Mouse (Mus musculus): ENCODE data around the gene Foxd2.

The Foxd2 gene

DNA sequence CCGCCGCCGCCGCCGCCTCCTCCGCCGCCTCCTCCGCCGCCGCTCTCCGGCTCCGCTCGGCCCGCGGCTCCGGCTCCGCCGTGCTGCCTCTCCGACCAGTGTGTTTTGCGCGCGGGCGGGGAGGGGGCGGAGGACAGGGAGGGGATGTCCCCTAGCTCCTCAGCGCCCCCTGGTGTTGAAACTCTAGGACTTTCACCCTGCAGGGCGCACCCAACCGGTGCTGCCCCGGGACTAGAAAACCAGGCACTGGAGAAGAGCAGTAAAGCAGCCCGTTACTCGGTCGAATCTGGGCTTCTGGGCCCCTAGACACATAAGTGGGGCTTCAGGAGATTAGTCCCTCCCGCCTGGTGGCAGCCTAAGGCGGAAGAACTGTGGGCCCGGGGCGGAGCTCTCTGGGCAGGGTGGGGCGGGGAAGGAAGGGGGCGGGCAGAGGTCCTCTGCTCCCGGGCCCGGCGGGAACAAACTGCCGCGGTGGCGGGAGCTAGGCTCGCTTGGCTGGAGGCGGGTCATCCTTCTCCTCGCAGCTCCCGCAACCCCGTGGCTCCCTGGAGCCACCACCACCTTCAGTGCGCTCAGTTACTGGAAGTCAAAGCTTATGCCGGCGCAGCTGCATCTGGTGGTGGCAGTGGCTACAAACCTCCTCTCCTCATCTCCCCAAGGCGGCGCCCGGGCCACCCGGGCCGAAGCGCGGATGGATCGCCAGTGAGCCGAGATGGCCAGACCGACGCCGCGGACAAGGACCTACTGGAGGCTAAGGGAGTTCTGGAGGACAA is at the start of gene Foxd2:
Foxd2 (minus strand) TSS at position 45 of the 773 bp plus-strand sequence.
- DNase-seq (ENCODE audit: low spot score): peak; percentile 72

DNA sequence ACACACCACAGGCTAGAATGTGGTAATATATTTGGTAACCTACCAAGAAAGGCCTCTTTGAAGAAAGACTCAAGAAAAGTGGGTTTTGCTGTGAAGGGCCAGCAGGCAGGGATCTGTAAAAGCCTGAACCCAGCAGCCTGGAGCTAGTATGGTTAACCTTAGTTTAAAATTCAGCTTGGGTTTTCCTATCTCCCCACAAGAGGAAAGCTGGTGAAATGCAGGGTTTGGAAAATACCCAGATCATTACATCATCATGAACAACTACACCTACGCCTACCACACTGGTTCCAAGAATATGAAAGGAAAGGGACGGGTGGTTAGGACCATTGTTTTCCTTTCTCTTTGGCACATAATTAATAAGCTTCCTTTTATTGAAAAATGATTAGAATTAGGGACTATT is 49.6 kb upstream of the Foxd2 start:
- no peak for DNase-seq (ENCODE audit: low spot score)

DNA sequence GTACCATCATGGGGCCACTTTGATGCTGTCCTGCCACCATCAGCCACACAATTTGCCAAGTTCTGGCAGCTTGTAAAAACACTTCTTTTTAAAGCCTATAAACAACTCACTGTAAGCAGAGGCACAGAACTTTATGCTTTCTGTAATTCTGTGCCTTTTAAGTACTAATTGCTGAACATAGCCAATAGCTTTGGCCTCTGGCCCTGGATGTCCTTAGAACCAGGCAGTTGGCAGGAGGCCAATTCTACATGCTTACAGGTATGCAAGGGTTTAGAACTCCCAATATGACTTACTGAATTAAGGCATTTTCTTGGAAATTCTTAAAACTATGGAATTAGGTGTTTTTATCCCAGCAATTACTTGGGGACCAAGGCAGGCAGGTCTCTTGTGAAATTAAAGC is 48.7 kb upstream of the Foxd2 start:
- DNase-seq (ENCODE audit: low spot score): no peak

DNA sequence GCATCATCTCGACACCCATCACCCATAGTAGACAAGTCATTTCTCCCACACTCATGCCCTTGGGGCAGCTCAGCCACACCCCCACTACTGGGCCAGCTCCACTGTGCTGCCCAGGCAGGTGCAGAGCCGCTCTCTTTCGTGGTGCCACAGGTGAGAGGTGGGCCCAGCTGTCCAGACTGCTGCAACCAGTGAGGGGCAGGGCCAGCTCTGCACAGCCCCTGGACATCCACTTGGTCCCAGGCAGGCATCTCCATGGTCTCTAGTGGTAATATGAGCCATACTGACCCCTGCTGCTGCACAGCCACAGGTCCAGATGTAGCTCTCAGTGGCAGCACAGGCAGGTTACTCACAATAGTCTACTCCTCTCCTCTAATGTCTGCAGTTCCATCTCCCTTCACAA is 44.5 kb upstream of the Foxd2 start:
- no peak for DNase-seq (ENCODE audit: low spot score)

DNA sequence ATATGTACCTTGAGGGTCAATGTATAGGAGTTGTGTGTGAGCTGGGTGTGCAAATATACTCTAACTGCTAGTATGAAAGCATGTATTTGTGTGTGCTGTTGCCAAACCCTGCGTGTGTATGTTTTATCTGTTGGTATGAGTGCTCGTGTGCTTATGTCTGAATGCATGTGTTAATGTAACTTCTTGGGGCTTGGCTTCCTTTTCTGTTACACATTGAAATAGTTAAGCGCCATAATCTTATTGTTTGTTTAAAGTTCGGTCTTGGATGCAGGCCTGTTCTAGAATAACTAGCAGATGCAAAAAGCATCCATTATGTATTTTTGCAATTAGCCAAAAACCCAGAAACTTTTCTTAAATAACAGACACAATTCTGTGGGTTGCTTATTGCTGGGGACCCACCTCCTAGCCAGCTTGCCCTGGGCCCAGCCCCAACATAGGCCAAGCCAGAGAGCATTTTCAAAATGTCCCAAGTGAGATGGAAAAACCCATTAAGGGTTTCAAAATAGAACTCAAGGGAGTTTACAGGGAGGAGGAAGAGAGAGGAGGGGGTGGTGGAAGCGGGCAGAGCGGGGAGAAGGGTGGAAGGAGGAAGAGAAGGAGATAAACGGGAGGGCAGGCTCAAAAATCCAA is 39.3 kb upstream of the Foxd2 start:
- DNase-seq (ENCODE audit: low spot score): no peak

DNA sequence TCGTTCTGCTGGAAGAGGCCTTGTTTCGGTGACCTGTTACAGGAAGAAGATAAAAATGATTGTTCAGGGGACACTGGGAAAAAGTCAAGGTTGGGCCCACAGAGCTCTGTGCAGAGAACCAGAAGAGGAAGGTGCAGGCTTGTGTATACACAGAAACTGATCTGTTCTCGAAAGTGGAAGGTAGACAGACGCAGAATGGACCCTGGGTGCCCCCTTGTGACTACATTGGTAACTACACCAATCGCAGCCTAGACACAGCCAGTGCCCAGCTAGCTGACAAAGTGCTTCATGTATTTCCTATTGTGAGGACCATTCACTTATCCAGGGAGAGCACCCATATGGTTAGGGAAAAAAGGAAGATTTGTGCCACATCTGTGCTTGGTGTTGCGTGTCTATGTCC is 38.7 kb upstream of the Foxd2 start:
- DNase-seq (ENCODE audit: low spot score): peak; percentile 40

DNA sequence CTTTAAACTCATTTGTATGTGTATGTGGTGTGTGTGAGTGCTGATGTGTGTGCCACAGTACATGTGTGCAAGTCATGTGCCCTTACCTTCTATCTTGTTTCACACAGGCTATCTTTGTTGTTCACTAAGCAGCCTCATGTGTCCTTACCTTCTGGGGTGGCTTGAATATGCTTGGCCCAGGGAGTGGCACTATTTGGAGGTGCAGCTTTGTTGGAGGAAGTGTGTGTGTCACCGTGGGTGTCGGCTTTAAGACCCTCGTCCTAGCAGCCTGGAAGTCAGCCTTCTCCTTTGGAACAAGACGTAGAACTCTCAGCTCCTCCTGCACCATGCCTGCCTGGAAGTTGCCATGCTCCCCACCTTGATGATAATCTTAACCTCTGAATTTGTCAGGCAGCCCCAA is 37.7 kb upstream of the Foxd2 start:
- DNase-seq (ENCODE audit: low spot score): no peak

DNA sequence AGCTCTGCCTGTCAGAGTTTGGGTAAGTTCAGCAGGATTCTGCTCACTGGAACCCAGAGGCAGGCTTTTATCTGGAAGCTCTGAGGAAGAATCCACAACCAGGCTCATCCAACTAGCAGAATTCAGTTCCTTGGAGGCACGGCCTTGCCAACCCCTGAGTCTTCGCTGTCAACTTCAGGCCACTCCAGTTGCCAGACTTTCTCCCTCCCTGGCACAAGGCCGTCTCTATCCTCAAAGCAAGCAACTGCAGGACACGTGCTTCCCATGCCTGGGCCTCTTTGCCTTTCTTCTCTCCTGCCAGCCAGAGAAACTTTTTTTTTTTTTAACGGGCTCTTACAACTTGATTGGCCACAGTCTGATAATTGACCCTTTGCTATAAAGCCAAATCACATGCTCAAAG is 36.3 kb upstream of the Foxd2 start:
- DNase-seq (ENCODE audit: low spot score): no peak

DNA sequence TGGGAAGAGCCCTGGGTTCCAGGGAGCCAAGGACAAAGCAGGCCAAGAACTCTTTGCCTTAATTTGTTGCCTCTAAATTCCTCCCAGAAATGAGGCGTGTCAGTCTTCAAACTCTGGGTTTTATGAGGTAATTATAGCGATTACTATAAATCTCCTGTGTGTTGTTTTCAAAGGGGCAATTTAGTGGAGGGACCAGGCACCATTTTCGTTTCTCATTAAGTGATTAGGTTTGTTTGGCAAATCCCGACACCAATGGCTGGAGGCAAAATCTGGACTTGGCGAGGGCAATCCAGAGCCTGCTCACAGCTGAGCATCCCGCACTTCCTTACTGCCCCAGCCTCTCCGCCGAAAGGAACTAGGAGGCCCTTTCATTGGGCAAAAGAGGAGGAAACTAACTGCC is 33.9 kb upstream of the Foxd2 start:
- DNase-seq (ENCODE audit: low spot score): no peak

DNA sequence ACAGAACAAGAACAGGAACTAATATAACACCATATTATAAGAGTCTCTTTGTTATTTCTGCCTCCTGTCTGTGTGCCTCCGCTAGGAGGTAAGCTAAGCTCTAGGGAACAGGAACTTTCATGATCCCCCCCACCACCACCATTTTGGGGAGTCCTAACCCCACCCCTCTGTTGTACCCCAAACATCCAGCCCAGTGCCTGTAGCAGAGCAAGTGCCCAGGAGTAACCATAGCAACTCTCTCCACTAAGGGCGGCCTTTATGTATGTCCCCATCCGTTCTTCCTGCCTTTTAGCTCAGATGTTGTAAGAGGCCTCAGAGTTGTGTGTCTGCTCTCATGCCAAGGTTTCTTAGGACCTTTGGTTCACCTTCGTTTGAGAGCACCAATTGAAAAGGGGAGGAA is 33.4 kb upstream of the Foxd2 start:
- no peak for DNase-seq (ENCODE audit: low spot score)

DNA sequence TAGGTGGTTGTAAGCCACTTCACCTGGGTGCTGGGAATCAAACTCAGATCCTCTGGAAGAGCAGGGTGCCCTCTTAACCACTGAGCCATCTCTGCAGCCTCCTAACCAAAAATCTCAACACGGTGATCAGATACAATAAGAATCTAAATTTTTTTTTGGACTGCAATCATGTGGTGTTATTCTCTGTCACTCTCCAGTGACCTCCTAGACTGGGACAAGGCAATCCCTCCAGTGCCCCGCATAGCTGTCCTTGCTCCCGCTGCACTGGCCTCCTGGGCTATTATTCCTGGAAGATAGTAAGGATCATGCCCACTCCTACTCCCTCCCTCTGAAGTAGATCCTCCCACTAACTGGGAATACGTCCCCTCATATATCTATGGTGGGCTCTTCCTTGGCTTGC is 32.6 kb upstream of the Foxd2 start:
- DNase-seq (ENCODE audit: low spot score): no peak

DNA sequence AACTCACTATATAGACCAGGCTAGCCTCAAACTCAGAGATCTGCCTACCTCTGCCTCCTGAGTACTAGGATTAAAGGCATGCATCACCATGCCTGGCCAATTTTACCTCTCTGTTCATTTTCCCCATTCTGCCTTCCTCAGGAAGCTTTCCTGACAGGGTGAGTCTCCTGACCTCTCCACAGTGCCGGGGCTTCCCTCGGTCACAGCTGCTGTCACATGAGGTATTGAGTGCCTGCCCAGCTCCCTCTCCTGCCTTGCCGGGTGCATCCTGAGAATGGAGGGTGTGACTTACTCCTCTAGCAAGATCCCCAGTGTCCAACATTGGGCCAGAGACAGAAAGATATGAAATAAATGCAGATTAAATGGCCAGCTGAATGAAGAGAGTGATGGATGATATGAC is 29.6 kb upstream of the Foxd2 start:
- no peak for DNase-seq (ENCODE audit: low spot score)

DNA sequence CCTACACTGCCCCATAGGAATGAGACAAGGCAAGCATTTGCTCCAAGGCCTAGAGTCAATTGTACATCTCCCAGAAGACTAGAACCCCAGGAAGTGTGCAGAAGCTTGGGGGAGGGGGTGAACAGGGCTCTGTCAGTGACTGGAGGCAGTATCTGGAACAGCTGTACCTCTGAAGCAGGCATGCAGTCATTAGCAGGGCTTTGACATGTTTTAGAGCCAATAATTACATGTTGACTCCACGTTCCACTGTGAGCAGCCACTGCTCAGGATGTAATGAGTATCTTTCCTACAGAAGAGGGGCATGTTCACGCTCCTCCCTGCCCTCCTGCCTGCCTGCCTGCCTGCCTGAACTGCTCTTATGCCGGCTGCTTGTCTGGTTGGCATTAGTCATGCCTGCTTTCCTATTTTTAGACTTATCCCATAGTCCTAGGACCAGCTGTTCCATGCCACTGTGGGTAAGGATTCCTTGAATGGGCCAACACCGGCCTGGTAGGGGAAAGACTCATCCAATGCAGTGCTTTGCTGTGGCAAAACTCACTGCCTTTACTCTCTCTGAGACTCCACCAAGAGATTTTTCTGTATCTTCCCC is 28.9 kb upstream of the Foxd2 start:
- DNase-seq (ENCODE audit: low spot score): no peak

DNA sequence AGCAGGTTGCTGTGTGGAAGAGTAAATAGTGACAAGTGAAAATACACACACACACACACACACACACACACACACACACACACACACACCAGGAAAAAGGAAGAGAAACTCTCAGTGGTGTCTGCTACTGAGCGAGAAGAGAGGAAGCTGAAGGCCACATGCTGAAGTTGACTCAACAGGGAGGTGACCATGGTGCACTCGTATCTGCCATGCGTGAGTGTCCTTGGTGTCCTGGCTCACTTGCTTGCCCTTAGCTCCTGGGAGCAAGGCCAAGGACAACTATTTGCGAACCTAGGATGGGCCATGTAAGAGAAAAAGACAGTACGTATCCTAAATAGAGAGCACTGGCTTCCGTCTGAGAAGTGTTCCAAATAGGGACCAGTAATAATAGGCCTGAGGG is 25.5 kb upstream of the Foxd2 start:
- no peak for DNase-seq (ENCODE audit: low spot score)

DNA sequence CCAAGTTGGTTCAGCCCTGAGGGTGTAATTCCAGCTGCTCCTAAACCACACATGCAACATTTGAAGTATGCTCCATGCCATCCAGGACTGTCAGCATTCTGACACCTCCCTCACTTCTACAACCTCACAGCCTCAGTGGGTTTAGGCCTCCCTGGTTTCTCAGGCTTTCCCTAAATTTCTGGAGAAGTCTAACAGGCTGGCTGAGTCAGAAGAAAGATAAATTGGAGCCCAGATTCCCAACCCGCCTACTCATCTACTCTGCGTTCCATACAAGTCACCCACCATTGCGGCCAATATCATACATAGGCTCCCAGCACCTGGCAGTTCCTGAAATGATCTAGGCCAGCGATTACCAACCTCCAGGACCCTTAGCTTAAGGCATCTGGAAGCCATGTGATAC is 24.1 kb upstream of the Foxd2 start:
- no peak for DNase-seq (ENCODE audit: low spot score)

DNA sequence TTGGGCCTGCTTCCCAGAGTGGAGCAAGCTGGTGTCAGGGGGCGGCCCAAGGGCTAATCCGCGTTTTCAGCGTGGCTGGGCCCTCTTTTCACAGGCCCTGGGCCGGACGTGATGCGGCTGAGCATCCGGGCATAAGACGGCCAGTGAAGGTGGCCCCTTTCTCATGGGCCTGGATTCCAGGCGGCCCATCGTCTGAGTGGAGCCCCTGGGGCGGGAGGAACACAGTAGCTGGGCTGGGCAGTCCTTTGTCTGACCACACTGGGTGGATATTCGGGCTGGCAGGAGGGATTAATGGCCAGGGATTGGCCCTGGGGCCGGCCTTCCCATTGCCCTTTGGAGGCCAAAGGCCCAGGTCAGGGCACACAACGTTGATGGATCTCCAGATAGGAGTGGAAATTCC is 20.5 kb upstream of the Foxd2 start:
- no peak for DNase-seq (ENCODE audit: low spot score)

DNA sequence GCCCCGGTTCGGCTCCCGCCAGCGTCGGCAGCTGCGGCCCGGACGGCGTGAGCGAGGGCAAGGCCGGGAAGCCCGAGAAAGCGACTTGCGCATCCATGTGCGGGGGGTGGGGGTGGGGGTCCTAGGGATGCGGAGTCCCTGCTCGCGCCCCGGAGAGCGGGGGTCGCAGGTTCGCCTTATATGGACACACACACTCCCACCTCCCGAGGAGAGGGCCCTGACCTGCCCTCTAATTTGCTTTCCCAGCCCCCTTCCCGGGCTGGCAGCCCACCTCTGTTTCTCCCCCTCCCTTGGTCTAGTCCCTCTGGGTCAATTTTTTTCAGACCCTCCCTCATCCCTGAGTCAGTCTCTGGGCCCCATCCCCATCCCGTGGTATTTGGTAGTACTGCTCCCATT is 17.2 kb upstream of the Foxd2 start, which contains the start of gene Foxe3:
Foxe3 (minus strand) TSS at position 97 of the 396 bp plus-strand sequence.
- DNase-seq (ENCODE audit: low spot score): no peak

DNA sequence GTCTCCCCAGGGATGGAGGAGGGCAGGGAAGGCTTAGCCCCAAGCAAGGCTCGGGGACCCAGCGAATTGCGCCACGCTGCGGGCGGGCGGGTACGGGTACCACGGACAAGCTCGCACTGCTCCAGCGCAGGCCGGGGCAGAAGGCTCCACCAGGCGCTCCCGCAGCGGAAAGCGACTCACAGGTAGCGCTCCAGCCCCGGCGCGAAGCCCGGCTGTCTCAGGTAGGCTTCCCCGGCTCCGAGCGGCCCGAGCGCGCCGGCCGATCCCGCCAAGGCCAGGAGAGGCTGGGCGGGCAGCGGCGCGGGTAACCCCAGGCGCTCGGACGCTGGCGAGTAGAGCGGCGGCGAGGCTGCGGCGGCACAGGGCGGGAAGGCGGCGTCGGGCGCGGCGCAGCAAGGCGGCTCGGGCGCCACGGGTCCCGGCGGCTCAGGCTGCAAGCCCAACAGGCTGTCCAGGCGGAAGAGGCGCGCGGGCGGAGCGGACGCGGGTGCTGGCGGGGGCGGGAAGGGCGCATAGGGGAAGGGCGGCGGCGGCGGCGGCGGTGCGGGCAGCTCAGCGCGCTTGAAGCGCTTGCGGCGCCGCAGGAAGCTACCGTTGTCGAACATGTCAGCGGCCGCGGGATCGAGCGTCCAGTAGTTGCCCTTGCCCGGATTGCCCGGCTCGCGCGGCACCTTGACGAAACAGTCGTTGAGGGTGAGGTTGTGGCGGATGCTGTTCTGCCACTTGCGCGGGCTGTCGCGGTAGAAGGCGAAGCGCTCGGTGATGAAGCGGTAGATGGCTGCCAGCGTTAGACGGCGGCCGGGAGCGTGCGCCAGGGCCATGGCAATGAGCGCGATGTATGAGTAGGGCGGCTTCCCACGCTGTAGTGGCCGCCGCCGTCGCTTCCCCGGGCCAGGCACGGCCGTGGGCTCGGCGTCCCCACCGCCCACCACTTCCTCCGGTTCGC is 16.6 kb upstream of the Foxd2 start:
- DNase-seq (ENCODE audit: low spot score): no peak

DNA sequence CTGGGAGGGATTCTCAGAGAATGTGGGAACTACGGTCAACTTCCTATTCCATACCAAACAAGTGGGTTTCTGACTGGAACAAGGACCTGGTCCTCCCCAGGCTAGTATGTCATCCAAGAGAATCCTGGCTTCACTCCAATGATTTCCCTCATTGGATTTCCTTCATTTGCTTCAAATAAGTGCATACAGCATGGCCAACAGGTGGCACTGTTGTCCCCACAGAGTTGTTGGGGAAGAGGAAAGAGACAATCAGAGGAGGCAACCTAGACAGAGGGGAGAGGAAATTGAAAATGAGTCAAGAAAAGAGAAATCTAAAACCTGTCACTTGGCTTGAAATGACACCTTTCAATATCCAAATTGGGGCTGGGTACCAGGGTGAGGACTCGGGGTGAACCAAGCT is 8.4 kb upstream of the Foxd2 start:
- peak; percentile 31 for DNase-seq (ENCODE audit: low spot score)

DNA sequence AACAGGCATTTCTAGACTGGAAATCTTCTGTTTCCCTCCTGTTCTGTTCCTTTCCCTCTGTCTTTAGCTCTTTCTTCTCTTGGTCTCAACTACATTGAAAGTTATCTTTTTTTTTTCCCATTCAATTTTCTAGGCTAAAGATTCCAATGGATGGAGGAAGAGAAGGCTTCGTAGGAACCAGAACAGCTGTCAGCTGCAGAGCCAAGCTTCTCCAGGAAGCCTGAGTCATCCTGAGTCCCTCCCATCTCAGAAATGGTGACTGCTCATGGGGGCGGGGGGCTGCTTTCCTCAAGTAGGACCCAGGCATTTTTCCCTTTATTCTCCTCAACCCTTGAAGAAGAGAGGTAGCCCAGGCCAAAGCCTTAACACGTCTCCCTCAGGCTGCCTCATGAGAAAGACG is 7.4 kb upstream of the Foxd2 start:
- no peak for DNase-seq (ENCODE audit: low spot score)

DNA sequence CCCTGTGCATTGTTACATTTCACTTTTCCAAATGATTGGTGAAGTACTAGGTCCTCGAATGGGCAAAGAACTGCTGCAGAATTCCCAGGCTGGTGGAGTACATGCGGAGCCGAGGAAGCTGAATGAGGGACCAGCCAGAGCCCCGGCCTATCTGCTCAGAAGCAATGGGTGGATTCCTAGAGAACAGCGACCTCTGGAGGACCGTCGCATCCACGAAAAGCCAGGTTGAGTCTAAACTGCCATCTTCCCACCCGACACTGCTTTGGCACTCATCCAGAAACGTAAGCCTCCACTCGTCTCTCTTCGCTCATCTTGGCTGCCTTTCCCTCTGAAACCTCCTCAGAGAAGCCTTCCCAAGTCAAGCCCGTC is 4.9 kb upstream of the Foxd2 start:
- DNase-seq (ENCODE audit: low spot score): peak; percentile 22
